Mouse (Mus musculus) inflammation-experienced regulatory T-cells, adult 16 weeks (primary cell): Measurements from ENCODE around the gene Sh3tc1. TPM values are rescaled to one million over a fixed set of nuclear protein-coding genes. Genes with fewer than 3 reads are reported as not detected.

ENCODE experiments used
- polyA plus RNA-seq: library from polyadenylated mRNA; unstranded; fragments of 100-300 nt; shearing (Covaris generic); gene quantifications from one replicate; pipeline ENCODE4 v1.2.1, GENCODE M21; 2017

Gene Sh3tc1
- 12.0 TPM for polyA plus RNA-seq

GRCm38 (mm10) chr5:35739536-35740278 is at the start of gene Sh3tc1:
Gene Sh3tc1 (minus strand): TSS chr5:35739987.

GRCm38 (mm10) chr5:35757639-35758001 is 17.8 kb upstream of the Sh3tc1 start, which contains the start of gene Ablim2:
Gene Ablim2 (plus strand): TSS chr5:35757880.

GRCm38 (mm10) chr5:35679256-35680155 is 60.3 kb downstream of the Sh3tc1 start, which contains the start of gene Htra3:
Gene Htra3 (minus strand): TSS chr5:35679782.

Other genes with a start within 250 kb of the Sh3tc1 start
- gene Cpz, start 214.3 kb downstream of the Sh3tc1 start, polyA plus RNA-seq, result not detected
- gene Trmt44, start 164.9 kb downstream of the Sh3tc1 start, polyA plus RNA-seq, result 10.4 TPM
- gene Acox3, start 156.9 kb downstream of the Sh3tc1 start, polyA plus RNA-seq, result 47.5 TPM
- gene Htra3, start 60.2 kb downstream of the Sh3tc1 start, polyA plus RNA-seq, result not detected
- 6.7 TPM for gene Ablim2, start 17.9 kb upstream of the Sh3tc1 start, polyA plus RNA-seq
- 9.8 TPM for gene Afap1, start 153.3 kb upstream of the Sh3tc1 start, polyA plus RNA-seq